Comparison of ENCODE assay signal across 7 mouse cellular contexts in genomic region chr6:92941756-92942420, GRCm38 (mm10). TPM values are rescaled to one million over a fixed set of nuclear protein-coding genes. Genes with fewer than 3 reads are reported as not detected.
A peak's percentile ranks its signal among the peaks of the same experiment; 100 is the strongest.
DNase-seq lines count a peak whose midpoint lies in the region; ATAC-seq lines count a peak whose summit lies in the region.

No protein-coding gene starts in this region.

- WGBS in heart, embryonic 15.5 days, result under 1% methylated on average over 30 of the region's 30 CpGs

- 0 out of 2 replicates have a peak, but pooled peaks have one; percentile 1 for ATAC-seq in heart, embryonic 15.5 days (replicated peaks; ENCODE audit: insufficient number of reproducible peaks, insufficient read depth, low FRiP score, low read depth)
- ATAC-seq in megakaryocyte progenitor cell, adult 5-6 weeks (replicated peaks; ENCODE audit: poor library complexity), result peak; percentile 14; the same call in 1 of the 2 replicates

- no peaks in the 10 kb centered on the region for H3K9me3 ChIP-seq in heart, embryonic 15.5 days (replicated peaks)

- peak overlapping the region; percentile 78 for H3K9ac ChIP-seq in heart, embryonic 15.5 days

- peak overlapping the region; percentile 73 for H3K4me3 ChIP-seq in heart, embryonic 15.5 days

- peak overlapping the region; percentile 97 for H3K27ac ChIP-seq in heart, embryonic 15.5 days

- peak; percentile 65 for DNase-seq in adrenal gland, adult 2 months
- DNase-seq in embryo, embryonic 10 days (ENCODE audit: low spot score), result peak; percentile 61
- DNase-seq in kidney, postnatal 14 days, result peak; percentile 50
- DNase-seq in urinary bladder, postnatal 10 days (ENCODE audit: low spot score), result no peak
- DNase-seq in spleen, adult 18-20 months, result no peak

- H3K4me2 ChIP-seq in heart, embryonic 15.5 days, result peak overlapping the region; percentile 69

- peaks cover 3% of the 10 kb centered on the region; the same call in 1 of the 2 replicates for H3K27me3 ChIP-seq in heart, embryonic 15.5 days

- H3K4me1 ChIP-seq in heart, embryonic 15.5 days (replicated peaks), result peaks cover 12% of the 10 kb centered on the region

- H3K36me3 ChIP-seq in heart, embryonic 15.5 days, result peaks cover 7% of the 10 kb centered on the region

RNA-seq across cellular contexts. Expression of gene Adamts9, which starts 1.4 kb away (rescaled TPM):
- total RNA-seq in adrenal gland, adult 2 months (2021), result 10 to 100 TPM; 11.0 to 30.9 TPM
- 5.9 and 7.1 TPM in 2 replicates for polyA plus RNA-seq in adrenal gland, adult 2 months (2012; rRNA removed)
- polyA plus RNA-seq in heart, embryonic 15.5 days (2015; fragmentation: Nextera tagmentation; extraction: Ambion mirVana), result 6.5 and 7.4 TPM in 2 replicates
- not detected in 2 replicates for total RNA-seq in megakaryocyte progenitor cell, adult 5-6 weeks (2015)
- not detected in 2 replicates for total RNA-seq in megakaryocyte progenitor cell, adult 5-6 weeks (2017)

Comparison
In these comparisons a context has a peak if more than half of its experiments do, and no peak if none do; other contexts are left out.
1. DNase-seq: peak in adrenal gland, adult 2 months (single experiment), embryo, embryonic 10 days (single experiment) and kidney, postnatal 14 days (single experiment); none in urinary bladder, postnatal 10 days (single experiment) and spleen, adult 18-20 months (0 of 2).
2. RNA of gene Adamts9, which starts 1.4 kb away (total RNA-seq): 11.0 to 30.9 TPM in adrenal gland, adult 2 months; not detected in megakaryocyte progenitor cell, adult 5-6 weeks; every median in the first group is over 10 times any median in the second.